Mouse (Mus musculus): ENCODE measurements at regions not wholly inside any gene's neighbourhood (a gene's known extent, or its start where the extent isn't known, plus 50 kb on each side); places are given as distances from the start of the nearest gene placed in this dataset.

DNA sequence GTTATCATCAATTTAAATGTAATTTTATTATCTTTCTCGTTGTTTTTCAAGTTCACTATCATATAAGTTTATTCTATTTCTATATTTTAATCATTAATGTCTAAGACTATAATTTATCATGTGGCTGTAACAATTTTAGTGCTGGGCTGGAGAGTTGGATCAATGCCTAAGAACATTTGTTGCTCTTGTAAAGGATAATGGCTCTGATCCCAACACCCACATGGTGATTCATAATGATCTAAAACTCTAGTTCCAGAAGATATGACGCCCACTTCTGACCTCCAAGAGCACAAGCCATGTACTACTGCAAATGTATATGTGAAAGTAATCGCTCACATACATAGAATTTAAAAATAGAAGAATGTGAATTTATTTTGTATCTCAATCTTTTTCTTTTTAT, 6117.1 kb downstream of the 9330182O14Rik start:
- peak in 1 of 2 experiments; percentile 2 for DNase-seq (ENCODE audit: low spot score in 2 of 2)
- intact Hi-C loops (cut with DNase I), result no loop called here

- DNase-seq (ENCODE audit: low spot score in 2 of 2), result no peak
- intact Hi-C loops (cut with DNase I), result no loop called here
Observed at GRCm38 (mm10) chr15:46285276-46285675, 6151.1 kb downstream of the 9330182O14Rik start.

DNA sequence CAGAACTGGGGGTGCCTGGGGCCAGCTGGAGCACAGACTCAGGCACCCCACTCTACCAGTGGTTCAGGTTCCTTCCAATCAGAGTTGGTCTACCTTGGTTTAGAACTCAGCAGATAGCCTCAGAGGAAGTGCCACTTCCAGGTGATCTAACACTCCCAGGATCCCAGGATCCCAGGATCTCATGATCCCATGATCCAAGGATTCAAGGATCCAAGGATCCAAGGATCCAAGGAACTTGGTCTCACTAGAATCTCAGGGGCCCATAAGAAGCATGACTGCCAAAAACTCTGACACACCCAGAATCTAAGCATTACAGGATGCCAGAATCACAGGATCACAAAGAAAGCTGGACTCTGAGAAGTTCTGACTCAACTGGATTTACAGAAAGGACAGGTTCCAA, 6169.1 kb downstream of the 9330182O14Rik start:
- intact Hi-C loops (cut with DNase I), result no loop called here
- no peak for DNase-seq (ENCODE audit: low spot score in 2 of 2)

All from left cerebral cortex, postnatal 14 days (tissue).